Mouse (Mus musculus): ENCODE data around the gene Ehbp1l1. TPM values are rescaled to one million over a fixed set of nuclear protein-coding genes. Genes with fewer than 3 reads are reported as not detected.

The Ehbp1l1 gene
- polyA plus RNA-seq, 1 experiment from 2014 or later, result 24.5 TPM

GRCm38 (mm10) chr19:5660942-5661751, 65.0 kb downstream of the Ehbp1l1 start:
- 67% methylated on average over 16 of the region's 16 CpGs for WGBS
- Histone ChIP-seq H3K27ac (peak overlapping the region; percentile 93), H3K4me3 (peak overlapping the region; percentile 55), H3K9ac (0 out of 2 replicates have a peak overlapping the region, but pooled peaks have one; percentile 1), H3K4me1 (peaks cover 30% of the 10 kb centered on the region), H3K36me3 (peaks cover 25% of the 10 kb centered on the region), H3K9me3 (no peaks in the 10 kb centered on the region), H3K4me2 (peak overlapping the region; percentile 66), H3K27me3 (no peaks in the 10 kb centered on the region)
- no peak for ATAC-seq (ENCODE audit: borderline replicate concordance, extremely low read depth, low FRiP score, low TSS enrichment)

Small RNA genes lying within 50 kb of the gene (microRNA-seq; reads per million reads assigned to microRNA genes)
- gene Mir6987, result not detected

Other genes with a start within 250 kb of the Ehbp1l1 start
- 40.2 and 43.9 TPM in 2 replicates for gene Mus81, start 237.9 kb downstream of the Ehbp1l1 start, polyA plus RNA-seq (2015; fragmentation: Nextera tagmentation; extraction: Ambion mirVana)
- gene Cfl1, start 235.9 kb downstream of the Ehbp1l1 start, polyA plus RNA-seq (2015; fragmentation: Nextera tagmentation; extraction: Ambion mirVana), result 2,855 and 2,978 TPM in 2 replicates
- 0.20 TPM in 1 of 2 replicates, not detected in the other for gene 1700020D05Rik, start 222.5 kb downstream of the Ehbp1l1 start, polyA plus RNA-seq (2015; fragmentation: Nextera tagmentation; extraction: Ambion mirVana)
- gene Snx32, start 215.8 kb downstream of the Ehbp1l1 start, polyA plus RNA-seq (2015; fragmentation: Nextera tagmentation; extraction: Ambion mirVana), result 5.8 and 7.4 TPM in 2 replicates
- gene Ovol1, start 165.7 kb downstream of the Ehbp1l1 start, polyA plus RNA-seq (2015; fragmentation: Nextera tagmentation; extraction: Ambion mirVana), result 2.1 and 2.2 TPM in 2 replicates
- 5.7 and 5.9 TPM in 2 replicates for gene Ap5b1, start 158.3 kb downstream of the Ehbp1l1 start, polyA plus RNA-seq (2015; fragmentation: Nextera tagmentation; extraction: Ambion mirVana)
- 143 and 153 TPM in 2 replicates for gene Rnaseh2c, start 124.4 kb downstream of the Ehbp1l1 start, polyA plus RNA-seq (2015; fragmentation: Nextera tagmentation; extraction: Ambion mirVana)
- 51.9 and 54.4 TPM in 2 replicates for gene Kat5, start 116.1 kb downstream of the Ehbp1l1 start, polyA plus RNA-seq (2015; fragmentation: Nextera tagmentation; extraction: Ambion mirVana)
- 52.7 and 53.8 TPM in 2 replicates for gene Rela, start 88.8 kb downstream of the Ehbp1l1 start, polyA plus RNA-seq (2015; fragmentation: Nextera tagmentation; extraction: Ambion mirVana)
- 44.7 and 48.0 TPM in 2 replicates for gene Sipa1, start 62.6 kb downstream of the Ehbp1l1 start, polyA plus RNA-seq (2015; fragmentation: Nextera tagmentation; extraction: Ambion mirVana)
- gene Map3k11, start 37.6 kb downstream of the Ehbp1l1 start, polyA plus RNA-seq (2015; fragmentation: Nextera tagmentation; extraction: Ambion mirVana), result 44.1 and 45.2 TPM in 2 replicates
- gene Pcnx3, start 37.4 kb downstream of the Ehbp1l1 start, polyA plus RNA-seq (2015; fragmentation: Nextera tagmentation; extraction: Ambion mirVana), result 18.2 and 20.9 TPM in 2 replicates
- gene Kcnk7, start 21.9 kb downstream of the Ehbp1l1 start, polyA plus RNA-seq (2015; fragmentation: Nextera tagmentation; extraction: Ambion mirVana), result 0.69 TPM in 1 of 2 replicates, not detected in the other
- gene Fam89b, start 3.3 kb upstream of the Ehbp1l1 start, polyA plus RNA-seq (2015; fragmentation: Nextera tagmentation; extraction: Ambion mirVana), result 105 and 108 TPM in 2 replicates
- 47.2 and 54.9 TPM in 2 replicates for gene Ltbp3, start 14.6 kb upstream of the Ehbp1l1 start, polyA plus RNA-seq (2015; fragmentation: Nextera tagmentation; extraction: Ambion mirVana)
- 76.1 and 83.6 TPM in 2 replicates for gene Scyl1, start 45.1 kb upstream of the Ehbp1l1 start, polyA plus RNA-seq (2015; fragmentation: Nextera tagmentation; extraction: Ambion mirVana)
- 50.7 and 53.0 TPM in 2 replicates for gene Frmd8, start 149.0 kb upstream of the Ehbp1l1 start, polyA plus RNA-seq (2015; fragmentation: Nextera tagmentation; extraction: Ambion mirVana)
- gene Slc25a45, start 151.5 kb upstream of the Ehbp1l1 start, polyA plus RNA-seq (2015; fragmentation: Nextera tagmentation; extraction: Ambion mirVana), result 4.2 and 5.6 TPM in 2 replicates
- 3.2 and 3.6 TPM in 2 replicates for gene Tigd3, start 167.8 kb upstream of the Ehbp1l1 start, polyA plus RNA-seq (2015; fragmentation: Nextera tagmentation; extraction: Ambion mirVana)
- gene Dpf2, start 186.7 kb upstream of the Ehbp1l1 start, polyA plus RNA-seq (2015; fragmentation: Nextera tagmentation; extraction: Ambion mirVana), result 142 and 147 TPM in 2 replicates
- 12.0 and 14.1 TPM in 2 replicates for gene Cdc42ep2, start 198.5 kb upstream of the Ehbp1l1 start, polyA plus RNA-seq (2015; fragmentation: Nextera tagmentation; extraction: Ambion mirVana)
- gene Pola2, start 237.9 kb upstream of the Ehbp1l1 start, polyA plus RNA-seq (2015; fragmentation: Nextera tagmentation; extraction: Ambion mirVana), result 72.3 and 75.3 TPM in 2 replicates

All from lung, embryonic 15.5 days (tissue).